Mouse (Mus musculus): ENCODE results near the gene Ephb2. TPM values are rescaled to one million over a fixed set of nuclear protein-coding genes. Genes with fewer than 3 reads are reported as not detected.

Ephb2 gene
- polyA plus RNA-seq, 1 experiment from 2014 or later, result 31.0 TPM

GRCm38 (mm10) chr4:136650261-136650660, 185.5 kb downstream of the Ephb2 start:
- Histone ChIP-seq H3K4me1 (peaks cover 32% of the 10 kb centered on the region), H3K4me3 (no peak overlapping the region), H3K36me3 (replicated peaks) (peaks cover 5% of the 10 kb centered on the region; the same call in 1 of the 2 replicates), H3K4me2 (no peak overlapping the region), H3K27me3 (replicated peaks) (no peaks in the 10 kb centered on the region), H3K9me3 (no peaks in the 10 kb centered on the region), H3K9ac (no peak overlapping the region), H3K27ac (no peak overlapping the region)
- 73% methylated on average over 8 of the region's 8 CpGs for WGBS
- no peak for ATAC-seq (replicated peaks)

GRCm38 (mm10) chr4:136649480-136650196, 186.2 kb downstream of the Ephb2 start:
- Histone ChIP-seq H3K4me2 (no peak overlapping the region), H3K27me3 (replicated peaks) (no peaks in the 10 kb centered on the region), H3K4me3 (no peak overlapping the region), H3K4me1 (peaks cover 32% of the 10 kb centered on the region), H3K9me3 (no peaks in the 10 kb centered on the region), H3K27ac (no peak overlapping the region), H3K9ac (no peak overlapping the region; the same call in 1 of the 2 replicates), H3K36me3 (replicated peaks) (peaks cover 3% of the 10 kb centered on the region; the same call in 1 of the 2 replicates)
- WGBS, result 40% methylated on average over 13 of the region's 13 CpGs
- peak; percentile 8; the same call in 1 of the 2 replicates for ATAC-seq (replicated peaks)

GRCm38 (mm10) chr4:136648922-136649479, 186.8 kb downstream of the Ephb2 start:
- Histone ChIP-seq H3K9ac (no peak overlapping the region; the same call in 1 of the 2 replicates), H3K36me3 (replicated peaks) (no peaks in the 10 kb centered on the region), H3K27ac (no peak overlapping the region), H3K4me1 (peaks cover 32% of the 10 kb centered on the region), H3K4me2 (no peak overlapping the region), H3K9me3 (no peaks in the 10 kb centered on the region), H3K4me3 (no peak overlapping the region), H3K27me3 (replicated peaks) (no peaks in the 10 kb centered on the region)
- ATAC-seq (replicated peaks), result no peak
- WGBS, result 17% methylated on average over 11 of the region's 11 CpGs

GRCm38 (mm10) chr4:136638890-136639289, 196.9 kb downstream of the Ephb2 start:
- no peak overlapping the region for H3K9ac ChIP-seq
- no peaks in the 10 kb centered on the region for H3K9me3 ChIP-seq
- WGBS, result 3% methylated on average over 10 of the region's 10 CpGs
- no peak overlapping the region for H3K27ac ChIP-seq
- H3K27me3 ChIP-seq (replicated peaks), result peaks cover 13% of the 10 kb centered on the region; the same call in 1 of the 2 replicates
- H3K36me3 ChIP-seq (replicated peaks), result no peaks in the 10 kb centered on the region
- peak overlapping the region; percentile 80 for H3K4me2 ChIP-seq
- peaks cover 24% of the 10 kb centered on the region for H3K4me1 ChIP-seq
- no peak for ATAC-seq (replicated peaks)
- 0 out of 2 replicates have a peak overlapping the region, but pooled peaks have one; percentile 1 for H3K4me3 ChIP-seq

- no peak overlapping the region for H3K9ac ChIP-seq
- whole genome bisulfite sequencing, result 17% methylated on average over 7 of the region's 7 CpGs
- no peaks in the 10 kb centered on the region for H3K9me3 ChIP-seq
- peaks cover 24% of the 10 kb centered on the region for H3K4me1 ChIP-seq
- H3K4me2 ChIP-seq, result peak overlapping the region; percentile 80
- peak overlapping the region; percentile 52 for H3K4me3 ChIP-seq
- ATAC-seq (replicated peaks), result 0 out of 2 replicates have a peak, but pooled peaks have one; percentile 15
- H3K27ac ChIP-seq, result no peak overlapping the region
- peaks cover 13% of the 10 kb centered on the region; the same call in 1 of the 2 replicates for H3K27me3 ChIP-seq (replicated peaks)
- H3K36me3 ChIP-seq (replicated peaks), result no peaks in the 10 kb centered on the region
Measured at GRCm38 (mm10) chr4:136638230-136638750, 197.5 kb downstream of the Ephb2 start.

- Histone ChIP-seq H3K36me3 (replicated peaks) (no peaks in the 10 kb centered on the region), H3K4me3 (peak overlapping the region; percentile 52), H3K4me2 (peak overlapping the region; percentile 80), H3K27me3 (replicated peaks) (peaks cover 13% of the 10 kb centered on the region; the same call in 1 of the 2 replicates), H3K4me1 (peaks cover 24% of the 10 kb centered on the region), H3K9me3 (no peaks in the 10 kb centered on the region), H3K27ac (peak overlapping the region; percentile 73), H3K9ac (peak overlapping the region; percentile 48)
- 1% methylated on average over 74 of the region's 76 CpGs for WGBS
- peak; percentile 81 for ATAC-seq (replicated peaks)
Measured at GRCm38 (mm10) chr4:136637563-136638229, 198.1 kb downstream of the Ephb2 start.

GRCm38 (mm10) chr4:136636983-136637562, 198.7 kb downstream of the Ephb2 start:
- Histone ChIP-seq H3K4me2 (peak overlapping the region; percentile 80), H3K27ac (peak overlapping the region; percentile 73), H3K4me1 (peaks cover 24% of the 10 kb centered on the region), H3K4me3 (peak overlapping the region; percentile 52), H3K36me3 (replicated peaks) (no peaks in the 10 kb centered on the region), H3K27me3 (replicated peaks) (peaks cover 13% of the 10 kb centered on the region; the same call in 1 of the 2 replicates), H3K9ac (peak overlapping the region; percentile 48), H3K9me3 (no peaks in the 10 kb centered on the region)
- 13% methylated on average over 37 of the region's 37 CpGs for WGBS
- ATAC-seq (replicated peaks), result peak; percentile 71

GRCm38 (mm10) chr4:136636511-136636910, 199.3 kb downstream of the Ephb2 start:
- no peak for ATAC-seq (replicated peaks)
- H3K9ac ChIP-seq, result no peak overlapping the region
- no peak overlapping the region for H3K27ac ChIP-seq
- peaks cover 13% of the 10 kb centered on the region; the same call in 1 of the 2 replicates for H3K27me3 ChIP-seq (replicated peaks)
- WGBS, result 64% methylated on average over 5 of the region's 5 CpGs
- peak overlapping the region; percentile 80; the same call in 1 of the 2 replicates for H3K4me2 ChIP-seq
- H3K36me3 ChIP-seq (replicated peaks), result no peaks in the 10 kb centered on the region
- H3K4me3 ChIP-seq, result no peak overlapping the region
- H3K9me3 ChIP-seq, result no peaks in the 10 kb centered on the region
- H3K4me1 ChIP-seq, result peaks cover 24% of the 10 kb centered on the region

- no peak overlapping the region for H3K4me3 ChIP-seq
- H3K4me1 ChIP-seq, result peaks cover 27% of the 10 kb centered on the region
- no peak for ATAC-seq (replicated peaks)
Measured at GRCm38 (mm10) chr4:136635995-136636394, 199.8 kb downstream of the Ephb2 start.

GRCm38 (mm10) chr4:136631237-136631994, 204.4 kb downstream of the Ephb2 start:
- Histone ChIP-seq H3K9me3 (no peaks in the 10 kb centered on the region), H3K4me1 (0 out of 2 replicates have a peak, but pooled peaks cover 4% of the 10 kb centered on the region), H3K4me3 (no peak overlapping the region), H3K36me3 (replicated peaks) (no peaks in the 10 kb centered on the region), H3K4me2 (no peak overlapping the region), H3K27ac (no peak overlapping the region), H3K9ac (no peak overlapping the region), H3K27me3 (replicated peaks) (0 out of 2 replicates have a peak, but pooled peaks cover 11% of the 10 kb centered on the region)
- 68% methylated on average over 10 of the region's 11 CpGs for WGBS
- ATAC-seq (replicated peaks), result no peak

More at GRCm38 (mm10) chr4:136635995-136636394, 199.8 kb downstream of the Ephb2 start:
- no peak overlapping the region for H3K27ac ChIP-seq
- H3K36me3 ChIP-seq (replicated peaks), result no peaks in the 10 kb centered on the region
- H3K4me2 ChIP-seq, result no peak overlapping the region
- no peak overlapping the region for H3K9ac ChIP-seq
- peaks cover 13% of the 10 kb centered on the region; the same call in 1 of the 2 replicates for H3K27me3 ChIP-seq (replicated peaks)
- no peaks in the 10 kb centered on the region for H3K9me3 ChIP-seq

GRCm38 (mm10) chr4:136626590-136626989, 209.2 kb downstream of the Ephb2 start:
- H3K36me3 ChIP-seq (replicated peaks), result no peaks in the 10 kb centered on the region
- H3K27ac ChIP-seq, result no peak overlapping the region
- no peaks in the 10 kb centered on the region for H3K9me3 ChIP-seq
- H3K4me2 ChIP-seq, result no peak overlapping the region
- H3K4me1 ChIP-seq, result 0 out of 2 replicates have a peak, but pooled peaks cover 4% of the 10 kb centered on the region
- H3K27me3 ChIP-seq (replicated peaks), result no peaks in the 10 kb centered on the region; the same call in 1 of the 2 replicates
- 74% methylated on average over 6 of the region's 6 CpGs for WGBS
- no peak overlapping the region for H3K4me3 ChIP-seq
- no peak for ATAC-seq (replicated peaks)
- H3K9ac ChIP-seq, result no peak overlapping the region

All from midbrain, embryonic 15.5 days (tissue).